Mouse (Mus musculus): ENCODE data around the gene Dennd5a.

Dennd5a gene

DNA sequence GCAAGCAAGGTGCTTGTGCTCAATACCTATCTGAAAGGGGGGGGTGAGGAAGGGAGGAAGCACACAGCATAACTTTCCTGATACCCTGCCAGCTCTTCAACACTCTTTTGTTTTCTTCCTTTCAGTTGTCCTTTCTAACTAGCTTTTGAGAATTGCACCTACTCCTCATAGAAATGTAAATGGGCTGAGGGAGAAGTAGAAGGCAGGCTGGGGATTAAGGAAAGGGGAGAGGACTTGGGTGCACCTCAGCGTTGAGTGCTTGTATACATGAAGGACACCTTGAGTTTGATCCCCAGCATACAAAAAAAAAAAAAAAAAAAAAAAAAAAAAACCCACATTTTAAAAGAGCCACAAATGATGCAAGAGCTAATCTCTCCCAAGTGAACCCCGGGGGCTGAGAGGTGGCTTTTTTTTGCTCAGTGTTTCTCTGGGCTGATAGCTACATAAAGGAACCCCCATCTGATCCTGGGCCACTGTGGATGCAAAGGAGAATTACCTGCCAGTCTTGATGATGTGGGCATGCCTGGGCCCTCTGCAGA, 78.6 kb downstream of the Dennd5a start:
- DNase-seq (ENCODE audit: low spot score), result no peak

DNA sequence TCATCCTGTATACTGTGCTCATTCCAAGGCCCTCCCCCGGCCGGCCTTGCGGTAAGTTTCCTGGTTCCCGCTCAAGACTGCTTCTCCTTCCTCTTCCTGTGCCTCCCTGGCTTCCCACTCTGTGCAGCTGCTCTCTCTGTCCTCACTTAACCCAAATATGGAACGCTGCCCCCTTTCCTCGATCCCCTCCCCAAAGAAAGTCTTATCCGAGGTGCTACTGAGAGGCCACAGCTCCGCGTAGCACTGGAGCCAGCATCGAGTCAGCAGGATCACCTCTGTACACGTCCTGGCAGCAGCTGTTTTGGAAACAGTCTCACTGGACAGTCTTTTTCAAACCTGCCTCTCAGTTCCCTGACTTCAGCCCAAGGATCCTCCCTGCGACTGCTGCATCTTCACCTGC, 81.1 kb downstream of the Dennd5a start:
- no peak for DNase-seq (ENCODE audit: low spot score)

DNA sequence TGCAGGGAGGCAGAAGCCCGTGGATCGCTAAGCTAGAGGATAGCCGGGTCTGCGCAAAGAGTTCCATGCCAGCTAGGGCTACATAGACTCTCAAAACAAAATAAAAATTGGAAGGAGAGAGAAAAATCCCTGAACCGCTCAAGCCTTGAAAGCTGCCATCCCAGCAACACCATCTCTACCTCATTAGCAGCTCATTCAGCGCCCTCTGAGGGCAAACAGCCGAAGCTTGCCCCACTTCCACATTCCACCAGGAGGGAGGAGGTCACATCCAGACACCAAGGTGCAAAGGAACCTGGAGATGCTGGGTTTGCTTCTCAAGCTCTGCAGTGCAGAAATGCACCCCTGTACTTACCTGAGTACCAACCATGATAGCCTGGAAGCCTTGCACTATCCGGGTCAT, 84.2 kb downstream of the Dennd5a start:
- DNase-seq (ENCODE audit: low spot score), result no peak

DNA sequence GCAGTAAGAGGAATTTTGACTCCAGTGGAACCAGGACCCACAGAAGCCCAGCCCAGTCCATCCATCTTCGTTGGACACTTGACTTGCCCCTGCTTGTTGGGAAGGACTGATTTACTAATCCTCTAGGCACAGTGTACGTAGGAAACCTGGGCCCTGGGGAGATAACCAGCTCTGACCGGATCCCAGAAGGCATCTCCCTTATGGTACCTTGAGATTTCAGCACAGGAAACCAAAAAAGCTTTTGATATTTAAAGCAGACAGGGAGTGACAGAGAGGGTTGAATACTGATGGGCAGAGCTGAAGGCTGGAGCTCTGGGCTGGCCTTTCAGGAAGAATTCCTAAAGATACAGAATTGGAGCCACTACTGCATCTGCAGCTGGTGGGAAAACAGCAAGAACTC, 84.7 kb downstream of the Dennd5a start:
- no peak for DNase-seq (ENCODE audit: low spot score)

DNA sequence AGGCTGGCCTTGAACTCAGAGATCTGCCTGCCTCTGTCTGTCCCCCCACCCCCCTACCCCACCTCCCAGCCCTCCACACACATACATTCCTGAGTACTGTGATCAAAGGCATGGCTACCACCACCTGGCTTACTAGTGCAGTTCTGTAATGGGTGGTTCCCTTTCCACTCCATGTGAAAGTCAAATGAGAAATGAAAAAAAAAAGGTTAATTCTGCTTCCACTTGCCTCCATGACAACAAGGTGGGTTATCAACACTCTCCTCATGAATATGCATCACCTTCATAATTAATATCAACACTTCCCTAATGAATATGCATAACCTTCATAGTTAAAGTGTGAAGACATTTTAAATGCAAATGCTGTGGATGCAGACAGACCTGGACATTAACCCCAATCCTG, 85.2 kb downstream of the Dennd5a start:
- DNase-seq (ENCODE audit: low spot score), result no peak

DNA sequence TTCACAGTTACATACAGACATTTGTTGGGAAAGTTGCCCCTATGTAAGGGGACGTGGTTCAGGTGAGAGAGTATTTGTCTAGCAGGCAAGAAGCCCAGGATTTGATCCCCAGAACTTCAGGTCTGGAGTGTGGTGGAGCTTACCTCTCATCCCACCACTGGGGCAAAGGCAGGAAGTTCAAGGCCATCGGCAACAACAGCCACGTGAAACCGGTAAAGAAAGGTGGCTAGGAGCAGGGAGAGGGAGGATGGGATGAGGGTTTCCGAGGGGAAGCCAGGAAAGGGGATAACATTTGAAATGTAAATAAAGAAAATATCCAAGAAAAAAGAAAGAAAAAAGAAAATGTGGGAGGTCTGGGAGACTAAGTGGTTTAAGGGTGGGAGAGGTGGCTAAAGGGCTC, 87.1 kb downstream of the Dennd5a start:
- no peak for DNase-seq (ENCODE audit: low spot score)

DNA sequence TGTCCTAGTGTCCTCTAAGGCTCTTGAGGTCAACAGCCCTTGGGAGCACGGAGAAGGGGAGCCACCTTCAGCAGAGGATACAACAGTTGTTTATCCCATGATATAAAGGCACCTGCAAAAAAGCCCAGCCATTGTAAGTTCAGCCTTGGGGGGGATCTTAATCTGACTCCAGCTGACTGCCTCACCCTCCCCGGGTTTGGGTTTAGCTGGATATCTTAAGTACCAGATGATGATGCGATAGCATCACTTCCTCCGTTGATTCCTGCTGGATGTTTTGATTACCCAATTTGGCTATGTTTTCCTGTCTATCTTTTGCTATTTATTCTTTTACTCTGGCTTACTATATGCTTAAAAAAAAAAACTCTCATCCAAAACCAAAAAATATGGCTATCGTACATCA, 89.0 kb downstream of the Dennd5a start:
- no peak for DNase-seq (ENCODE audit: low spot score)

DNA sequence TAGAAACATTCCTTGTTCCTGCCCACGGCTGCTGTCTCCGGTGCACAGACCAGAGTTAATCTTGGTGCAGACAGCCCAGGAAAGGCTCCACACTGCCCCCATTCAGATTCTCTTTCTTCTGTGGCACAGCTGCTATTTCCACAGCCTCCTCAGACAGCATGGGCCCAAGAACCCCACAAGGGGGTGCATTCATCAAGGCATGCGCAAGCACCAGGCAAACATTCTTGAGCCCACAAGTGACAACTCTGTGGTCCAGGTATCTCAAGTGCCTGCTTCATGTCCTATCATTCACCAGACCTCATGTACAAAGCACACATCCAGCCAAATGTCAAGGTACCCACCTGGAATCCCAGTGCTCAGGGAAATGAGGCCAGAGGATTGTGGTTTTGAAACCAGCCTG, 91.8 kb downstream of the Dennd5a start:
- DNase-seq (ENCODE audit: low spot score), result no peak

DNA sequence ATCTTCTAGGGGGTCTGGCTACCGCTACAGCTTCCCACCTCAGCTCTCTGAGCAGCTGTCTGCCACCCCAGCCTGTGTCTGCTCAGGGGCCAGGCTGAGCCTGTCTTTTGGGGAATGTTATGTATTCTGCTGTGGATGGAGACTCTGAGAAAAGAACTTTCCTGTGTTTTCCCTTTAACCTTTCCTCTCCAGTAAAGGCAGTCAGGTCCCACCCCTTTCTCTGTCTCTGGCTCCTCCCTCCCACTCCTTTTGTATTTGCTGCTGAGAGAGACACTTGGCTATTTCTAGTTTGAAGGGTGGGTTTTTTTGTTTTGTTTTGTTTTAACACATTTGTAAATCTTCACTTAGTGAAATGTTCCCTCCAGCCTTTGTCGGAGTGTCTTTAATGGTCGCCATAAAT, 93.6 kb downstream of the Dennd5a start:
- DNase-seq (ENCODE audit: low spot score), result no peak

DNA sequence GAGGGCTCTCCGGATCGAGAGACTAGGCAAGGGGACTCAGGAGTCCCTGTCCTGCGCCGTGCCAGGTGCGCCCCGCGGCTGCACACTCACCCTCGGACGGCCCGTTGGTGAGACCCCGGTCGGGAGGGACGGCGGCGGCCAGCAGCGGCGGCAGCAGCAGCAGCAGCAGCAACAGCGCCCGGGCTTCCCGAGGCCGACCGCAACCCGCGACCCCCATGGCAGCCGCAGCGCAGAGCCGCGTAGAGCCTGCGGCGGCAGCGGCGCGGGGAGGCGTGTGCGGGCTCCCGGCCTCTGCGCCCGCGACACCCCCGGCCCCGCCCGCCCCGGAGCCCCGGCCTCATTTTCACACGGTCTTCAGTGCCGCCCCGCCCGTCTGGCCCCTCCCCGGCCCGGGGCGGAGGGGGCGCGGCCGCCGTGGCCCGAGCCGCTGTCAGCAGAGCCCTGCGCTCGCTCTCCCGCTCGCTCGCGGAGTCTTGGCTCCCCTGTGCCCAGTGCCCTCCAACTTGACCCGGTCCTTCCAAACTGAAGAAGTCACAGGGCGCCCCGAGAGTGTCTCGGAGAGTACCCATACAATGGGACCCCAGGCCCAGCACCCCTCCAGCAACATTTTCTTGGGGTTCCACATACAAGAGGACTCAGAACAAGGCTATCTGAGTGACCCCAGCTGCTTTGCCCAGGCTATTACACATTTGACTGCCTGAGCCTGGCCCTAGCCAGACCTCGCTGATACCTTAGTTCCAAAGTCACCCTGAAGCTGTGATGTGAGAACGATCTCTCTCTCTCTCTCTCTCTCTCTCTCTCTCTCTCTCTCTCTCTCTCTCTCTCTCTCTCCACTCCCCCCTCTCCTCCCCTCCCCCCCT, 94.7 kb downstream of the Dennd5a start, which contains the start of gene Scube2:
Scube2 (minus strand) TSS at position 310 of the 860 bp plus-strand sequence.
- DNase-seq (ENCODE audit: low spot score), result no peak

DNA sequence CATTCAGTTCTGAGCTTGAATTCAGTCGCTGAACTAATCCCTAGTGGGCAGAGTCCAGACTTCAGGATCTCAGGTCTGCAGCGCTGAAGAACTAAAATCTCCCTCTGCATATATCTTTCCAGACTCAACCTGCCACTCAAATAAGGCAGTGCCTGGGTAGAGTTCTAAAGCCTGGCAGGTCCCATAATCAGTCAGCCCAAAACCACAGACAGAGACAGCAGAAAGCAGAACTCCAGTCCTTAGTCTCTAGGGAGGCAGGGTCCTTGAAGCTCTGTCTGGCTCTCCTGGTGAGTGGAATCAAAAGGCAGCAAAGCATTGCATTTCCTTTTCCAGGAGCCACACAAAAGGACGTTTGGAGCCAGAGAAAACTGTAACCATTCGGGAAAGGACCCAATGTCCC, 96.7 kb downstream of the Dennd5a start:
- no peak for DNase-seq (ENCODE audit: low spot score)

DNA sequence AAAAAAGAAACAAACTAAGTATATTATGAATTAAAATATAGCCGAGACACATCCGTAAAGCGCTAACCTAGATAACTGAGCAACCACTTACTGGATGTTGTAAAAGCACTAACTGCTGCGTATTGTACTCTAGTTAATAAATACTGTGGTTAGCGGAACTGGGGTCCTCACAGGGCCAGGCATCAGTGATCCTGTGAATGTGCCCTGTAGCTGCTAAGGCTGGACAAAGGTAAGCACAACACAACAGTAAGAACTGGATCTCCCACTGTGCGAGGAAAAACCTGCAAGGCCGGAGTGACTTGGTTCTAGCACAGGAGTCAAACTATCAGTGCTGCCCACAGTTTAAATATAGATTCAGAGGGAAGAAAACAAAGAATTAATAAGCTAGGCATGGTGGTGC, 100.1 kb downstream of the Dennd5a start:
- no peak for DNase-seq (ENCODE audit: low spot score)

DNA sequence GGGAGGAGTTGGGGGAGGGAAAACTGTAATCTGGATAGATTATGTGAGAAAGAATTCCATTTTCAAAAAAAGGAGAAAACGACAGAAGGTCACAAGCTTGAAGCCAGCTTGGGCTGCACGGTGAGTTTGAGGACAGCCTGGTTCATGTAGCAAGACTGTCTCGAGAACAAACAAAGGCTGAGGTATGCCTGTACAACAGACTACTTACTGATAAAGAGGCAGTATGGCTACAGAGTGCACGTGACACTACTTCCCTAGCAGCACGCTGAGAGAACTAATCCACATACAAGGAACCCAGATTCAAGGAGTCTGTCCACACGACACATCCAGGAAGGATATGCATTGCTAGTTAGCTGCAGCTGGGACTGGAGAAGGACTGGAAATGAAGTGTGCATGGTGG, 100.9 kb downstream of the Dennd5a start:
- no peak for DNase-seq (ENCODE audit: low spot score)

DNA sequence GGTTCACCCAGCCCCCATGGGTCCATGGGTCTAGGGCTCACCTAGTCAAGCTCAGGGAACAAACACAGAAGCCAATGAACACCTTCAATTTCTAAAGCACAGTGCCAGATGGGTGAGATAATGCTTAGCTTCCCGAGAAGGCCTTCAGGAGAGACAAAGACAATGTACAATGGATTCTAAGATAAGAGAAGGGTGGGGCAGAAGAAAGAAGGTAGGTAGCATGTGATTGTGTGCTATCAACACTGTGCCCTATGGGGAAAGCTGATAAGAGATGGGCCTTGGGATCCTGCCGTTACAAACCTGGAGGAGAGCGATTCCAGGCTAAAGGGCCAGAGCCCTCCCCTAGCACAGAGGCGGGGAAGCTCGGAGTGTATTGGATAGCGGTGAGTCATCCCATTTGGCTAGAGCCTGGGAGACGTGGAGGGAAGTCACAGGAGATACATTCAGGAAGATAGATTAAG, 107.5 kb downstream of the Dennd5a start:
- DNase-seq (ENCODE audit: low spot score), result no peak

DNA sequence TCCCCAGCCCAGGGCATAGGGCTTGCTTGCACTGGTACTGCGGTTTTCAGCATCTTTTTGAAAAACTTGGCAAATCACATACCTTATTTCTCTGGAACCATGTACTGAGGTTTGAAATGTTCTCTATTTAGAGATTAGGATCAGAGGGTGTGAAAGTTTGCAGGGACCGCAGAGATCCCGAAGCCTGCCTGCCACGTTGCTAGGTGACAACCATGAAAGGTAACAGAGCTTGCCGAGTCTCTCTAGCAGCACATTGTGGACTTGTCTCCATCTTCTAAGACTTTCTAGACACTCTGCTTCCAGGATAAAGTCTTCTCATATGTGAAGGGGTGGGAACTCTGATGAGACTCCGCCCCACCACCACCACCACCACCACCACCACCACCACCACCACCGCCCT, 108.3 kb downstream of the Dennd5a start:
- no peak for DNase-seq (ENCODE audit: low spot score)

DNA sequence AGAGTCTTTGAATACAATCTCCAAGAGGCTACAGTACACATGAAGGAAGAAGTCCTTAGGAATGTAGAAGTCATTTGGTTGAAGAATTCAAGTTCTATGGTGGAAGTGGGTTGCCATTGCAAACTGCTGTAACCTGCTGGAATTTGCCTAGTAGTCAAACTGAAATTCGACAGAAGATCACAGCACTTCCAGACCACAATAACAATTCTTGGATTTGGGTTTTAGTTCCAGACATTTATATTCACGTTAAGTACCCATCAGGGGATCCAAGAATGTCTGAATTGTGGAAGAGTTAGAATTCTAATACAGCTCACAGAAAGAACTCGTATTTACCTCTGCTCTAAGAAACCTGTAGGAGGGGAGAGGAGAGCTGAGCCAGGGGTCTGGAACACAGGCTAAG, 109.7 kb downstream of the Dennd5a start:
- DNase-seq (ENCODE audit: low spot score), result no peak

DNA sequence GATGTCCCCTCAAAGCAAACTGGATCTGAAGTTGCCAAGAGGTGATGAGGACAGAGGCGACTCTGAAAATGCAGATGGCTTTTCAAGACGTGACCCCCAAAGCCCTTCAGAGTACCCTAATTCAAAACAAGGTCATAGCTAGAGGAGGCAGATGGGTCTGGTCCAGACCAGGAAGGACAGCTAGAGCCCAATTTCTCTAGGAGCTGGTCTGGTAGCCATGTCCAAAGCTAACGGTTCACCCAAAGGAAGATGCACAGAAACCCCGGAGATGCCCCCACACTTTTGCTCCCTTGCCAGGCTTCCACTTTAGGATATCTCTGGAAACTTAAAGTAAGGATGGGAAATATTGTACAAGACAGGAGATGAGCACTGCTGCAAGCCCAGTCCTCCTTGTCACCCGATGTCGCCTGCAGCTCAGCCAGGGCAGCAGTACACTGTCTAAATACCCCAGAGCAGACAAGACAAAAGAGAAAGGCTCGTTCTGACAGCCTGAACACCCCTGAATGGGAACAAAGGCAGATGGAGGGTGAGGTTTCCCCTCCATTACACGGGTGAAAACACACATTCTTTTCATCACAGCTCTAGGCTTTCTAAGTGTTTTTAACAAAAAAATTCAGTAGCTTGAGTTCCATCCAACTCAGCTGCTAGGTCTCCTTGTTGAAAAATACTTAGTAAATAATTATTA, 110.4 kb downstream of the Dennd5a start:
- no peak for DNase-seq (ENCODE audit: low spot score)

DNA sequence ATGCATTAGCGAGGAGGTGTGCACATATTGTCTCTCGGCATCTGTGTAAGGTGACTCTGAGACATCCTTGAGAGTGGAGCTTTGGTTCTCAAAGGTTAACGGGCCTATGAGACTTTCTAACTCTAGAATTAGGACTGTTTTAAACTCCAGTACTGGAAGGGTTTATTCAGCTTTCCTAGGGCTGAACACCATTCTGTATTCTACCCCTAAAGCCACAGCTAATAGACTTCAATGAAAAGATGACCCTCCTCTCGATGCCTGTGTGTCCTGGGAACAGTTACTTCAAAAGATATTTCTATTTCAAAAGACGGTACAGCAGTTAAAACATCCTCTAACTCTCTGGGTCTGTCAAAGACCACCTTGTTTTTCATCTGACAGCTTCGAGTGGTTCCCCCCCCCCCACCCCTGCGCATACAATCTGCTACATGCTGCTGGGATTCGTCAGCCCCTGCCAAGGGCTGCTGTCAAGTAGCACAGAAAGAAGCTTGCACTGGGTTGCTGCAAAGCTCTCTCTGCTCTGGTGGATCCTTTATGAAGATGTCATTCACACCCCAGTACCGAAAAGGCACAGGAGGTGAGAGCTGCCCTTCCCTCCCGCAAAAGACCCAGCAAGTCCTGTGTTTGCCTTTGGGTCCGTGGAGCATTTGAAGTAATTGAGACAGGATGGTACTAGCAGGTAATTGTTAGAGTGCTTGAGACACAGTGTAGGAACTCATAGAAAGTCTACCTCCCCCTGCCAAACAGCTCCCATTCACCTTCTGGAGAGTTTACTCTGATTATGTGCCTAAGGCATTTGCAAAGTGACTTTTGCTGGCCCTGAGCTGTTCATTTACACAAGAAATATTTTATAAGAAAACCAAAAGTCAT, 111.2 kb downstream of the Dennd5a start:
- DNase-seq (ENCODE audit: low spot score), result no peak

DNA sequence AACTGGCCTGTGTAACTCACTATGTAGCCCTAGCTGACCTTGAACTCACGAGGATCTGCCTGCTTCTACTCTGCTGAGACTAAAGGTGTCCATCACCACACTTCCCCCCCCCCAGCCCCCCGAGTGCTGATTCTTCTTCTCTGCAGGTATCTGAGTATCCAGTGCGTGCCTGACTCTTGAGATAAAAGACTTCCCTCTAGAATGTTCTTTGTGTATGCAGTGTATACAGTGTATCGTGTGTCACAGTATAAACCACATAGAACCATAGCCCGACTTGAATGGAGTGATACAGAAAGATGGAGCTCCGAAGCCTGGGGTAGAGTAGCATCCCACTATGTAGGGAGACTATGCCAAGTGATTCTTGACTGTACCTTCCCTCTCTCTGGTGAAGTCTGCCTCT, 116.2 kb downstream of the Dennd5a start:
- DNase-seq (ENCODE audit: low spot score), result no peak

All from layer of hippocampus, adult 11-12 months (tissue).